Mouse (Mus musculus) liver, adult 2 months (tissue): ENCODE data around the gene Bloc1s3.

ENCODE experiments used
- CTCF ChIP-seq: fragments of 200-500 bp; IDR thresholded peaks from 2 replicates; pipeline ENCODE4 v1.5.1; 2011; ENCODE audit warnings: low read depth, low read length, control low read depth
- POLR2A ChIP-seq: fragments of 200-500 bp; IDR thresholded peaks from 2 replicates; pipeline ENCODE4 v1.6.1; 2011; ENCODE audit warnings: low read length, control low read depth; ENCODE audit not compliant: insufficient read depth; ENCODE audit errors: extremely low read depth

GRCm38 (mm10) chr7:19462443-19462842 is 45.7 kb downstream of the Bloc1s3 start:
- TF ChIP-seq CTCF, result no peak
- TF ChIP-seq POLR2A, result no peak
